Mouse (Mus musculus) neural tube, embryonic 11.5 days (tissue): ENCODE measurements around the gene Bpifa6. TPM values are rescaled to one million over a fixed set of nuclear protein-coding genes. Genes with fewer than 3 reads are reported as not detected.
"Not testable (repeated sequence)": the region's sequence is repeated elsewhere in the genome, so short reads cannot be mapped to it uniquely, and the experiment has no call there.

Experiments
- ATAC-seq: fragments of 200-750 bp; cut with Nextera tagmentation; 2 replicates; pipeline ENCODE4 v1.8.0; 2017; ENCODE audit warnings: moderate number of reproducible peaks, mild to moderate bottlenecking, moderate TSS enrichment, moderate library complexity; ENCODE audit not compliant: insufficient read depth, low FRiP score, low TSS enrichment
- DNase-seq: peaks from one replicate; pipeline ENCODE4 v3.0.0-alpha.2; 2015; ENCODE audit warnings: low spot score
- H3K27ac ChIP-seq: fragments of 300-500 bp; sonication (generic); 2 replicates; pipeline ENCODE4 v1.5.1; 2014; ENCODE audit warnings: low read depth, mild to moderate bottlenecking, low read length
- H3K27me3 ChIP-seq: fragments of 300-500 bp; sonication (generic); 2 replicates; pipeline ENCODE4 v1.6.1; 2014; ENCODE audit warnings: mild to moderate bottlenecking, low read length, mixed read lengths; ENCODE audit not compliant: control insufficient read depth, insufficient read depth
- H3K36me3 ChIP-seq: fragments of 300-500 bp; sonication (generic); 2 replicates; pipeline ENCODE4 v1.6.1; 2014; ENCODE audit warnings: mild to moderate bottlenecking, low read length, moderate library complexity, mixed read lengths; ENCODE audit not compliant: control insufficient read depth, insufficient read depth
- H3K4me1 ChIP-seq: fragments of 300-500 bp; sonication (generic); 2 replicates; pipeline ENCODE4 v1.6.1; 2014; ENCODE audit warnings: low read length, mixed read lengths; ENCODE audit not compliant: control insufficient read depth, insufficient read depth
- H3K4me2 ChIP-seq: fragments of 300-500 bp; sonication (generic); 2 replicates; pipeline ENCODE4 v1.6.1; 2014; ENCODE audit warnings: low read depth, mild to moderate bottlenecking, moderate library complexity
- H3K4me3 ChIP-seq: fragments of 300-500 bp; sonication (generic); 2 replicates; pipeline ENCODE4 v1.5.1; 2014; ENCODE audit warnings: low read depth, low read length
- H3K9ac ChIP-seq: fragments of 300-500 bp; sonication (generic); 2 replicates; pipeline ENCODE4 v1.6.1; 2014; ENCODE audit warnings: mild to moderate bottlenecking, low read length
- H3K9me3 ChIP-seq: fragments of 300-500 bp; sonication (generic); 2 replicates; pipeline ENCODE4 v1.6.1; 2016; ENCODE audit warnings: low read length; ENCODE audit not compliant: control insufficient read depth
- WGBS: fragments of 180-500 bp; shearing (Covaris S2); extraction: QIAGEN DNeasy Blood & Tissue Kit; methylation state at CpG from one replicate; pipeline ENCODE4 v1.1.7; 2014; 5-methylcytosine and 5-hydroxymethylcytosine counted together
- polyA plus RNA-seq: library from polyadenylated mRNA; unstranded; fragments of >200 nt; fragmentation: Nextera tagmentation; extraction: Ambion mirVana; gene quantifications from 2 replicates; pipeline ENCODE4 v1.2.1, GENCODE M21; 2014

The Bpifa6 gene
- polyA plus RNA-seq, 1 experiment from 2014 or later, result not detected

DNA sequence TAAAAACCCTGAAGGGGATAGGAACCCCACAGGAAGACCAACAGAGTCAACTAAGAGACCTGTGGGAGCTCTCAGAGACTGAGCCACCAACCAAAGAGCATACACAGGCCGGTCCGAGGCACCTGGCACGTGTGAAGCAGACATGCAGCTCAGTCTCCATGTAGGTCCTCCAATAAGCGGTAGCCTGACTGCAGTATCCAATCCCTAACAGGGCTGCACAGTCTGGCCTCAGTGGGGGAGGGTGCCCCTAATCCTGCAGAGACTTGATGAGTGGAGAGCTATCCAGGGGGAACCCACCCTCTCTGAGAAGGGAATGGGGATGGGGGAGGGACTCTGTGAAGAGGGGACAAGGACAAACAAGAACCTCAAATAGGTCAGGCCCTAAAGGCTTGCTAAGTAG is 31.0 kb downstream of the Bpifa6 start:
- DNase-seq, result no peak
- WGBS, result 91% methylated on average over 4 of the region's 4 CpGs

GRCm38 (mm10) chr2:154006331-154006730 is 31.6 kb downstream of the Bpifa6 start:
- no peak for DNase-seq
- 86% methylated on average over 2 of the region's 2 CpGs for WGBS

More for the DNA sequence above, 31.0 kb downstream of the Bpifa6 start:
- no peak overlapping the region for H3K4me2 ChIP-seq
- no peaks in the 10 kb centered on the region for H3K9me3 ChIP-seq
- no peaks in the 10 kb centered on the region for H3K4me1 ChIP-seq
- ATAC-seq, result no peak
- H3K4me3 ChIP-seq, result no peak overlapping the region
- no peak overlapping the region for H3K9ac ChIP-seq
- H3K27ac ChIP-seq, result no peak overlapping the region
- no peaks in the 10 kb centered on the region for H3K27me3 ChIP-seq
- no peaks in the 10 kb centered on the region for H3K36me3 ChIP-seq

GRCm38 (mm10) chr2:154007381-154007780 is 32.6 kb downstream of the Bpifa6 start:
- Histone ChIP-seq H3K9ac (no peak overlapping the region), H3K4me2 (no peak overlapping the region), H3K4me1 (no peaks in the 10 kb centered on the region), H3K4me3 (no peak overlapping the region), H3K27me3 (no peaks in the 10 kb centered on the region), H3K9me3 (no peaks in the 10 kb centered on the region), H3K36me3 (no peaks in the 10 kb centered on the region), H3K27ac (no peak overlapping the region)
- no peak for DNase-seq
- no peak for ATAC-seq
- WGBS, result 87% methylated on average over 1 of the region's 1 CpGs

More at GRCm38 (mm10) chr2:154006331-154006730, 31.6 kb downstream of the Bpifa6 start:
- H3K9ac ChIP-seq, result no peak overlapping the region
- no peak overlapping the region for H3K4me3 ChIP-seq
- ATAC-seq, result no peak
- no peaks in the 10 kb centered on the region for H3K27me3 ChIP-seq
- no peaks in the 10 kb centered on the region for H3K36me3 ChIP-seq
- no peak overlapping the region for H3K27ac ChIP-seq
- no peak overlapping the region for H3K4me2 ChIP-seq
- H3K4me1 ChIP-seq, result no peaks in the 10 kb centered on the region
- no peaks in the 10 kb centered on the region for H3K9me3 ChIP-seq

- Histone ChIP-seq H3K4me2 (no peak within 1 kb of the TSS), H3K27me3 (no peaks in the 10 kb centered on the region), H3K27ac (no peak within 1 kb of the TSS), H3K4me1 (no peaks in the 10 kb centered on the region), H3K9ac (no peak within 1 kb of the TSS), H3K4me3 (no peak within 1 kb of the TSS), H3K9me3 (no peaks in the 10 kb centered on the region), H3K36me3 (no peaks in the 10 kb centered on the region)
- 81% methylated on average over 3 of the region's 3 CpGs for WGBS
- DNase-seq (no peak), ATAC-seq (no peak)
Measured at GRCm38 (mm10) chr2:154007965-154008364, 33.2 kb downstream of the Bpifa6 start, which contains the start of gene Bpifa2. Gene Bpifa2, plus strand, starts transcription at chr2:154008265.

GRCm38 (mm10) chr2:154017990-154018389 is 43.2 kb downstream of the Bpifa6 start:
- Histone ChIP-seq H3K9me3 (no peaks in the 10 kb centered on the region), H3K36me3 (no peaks in the 10 kb centered on the region), H3K4me1 (no peaks in the 10 kb centered on the region), H3K4me3 (no peak overlapping the region), H3K27me3 (no peaks in the 10 kb centered on the region), H3K4me2 (no peak overlapping the region), H3K27ac (no peak overlapping the region), H3K9ac (no peak overlapping the region)
- DNase-seq (no peak), ATAC-seq (no peak)
- 82% methylated on average over 1 of the region's 1 CpGs for WGBS

GRCm38 (mm10) chr2:154024676-154025075 is 49.9 kb downstream of the Bpifa6 start:
- not testable (repeated sequence) for H3K27me3 ChIP-seq, H3K4me2 ChIP-seq, H3K27ac ChIP-seq, ATAC-seq, H3K9ac ChIP-seq, H3K9me3 ChIP-seq, DNase-seq, H3K4me3 ChIP-seq, H3K4me1 ChIP-seq, H3K36me3 ChIP-seq
- WGBS, result 88% methylated on average over 4 of the region's 4 CpGs

DNA sequence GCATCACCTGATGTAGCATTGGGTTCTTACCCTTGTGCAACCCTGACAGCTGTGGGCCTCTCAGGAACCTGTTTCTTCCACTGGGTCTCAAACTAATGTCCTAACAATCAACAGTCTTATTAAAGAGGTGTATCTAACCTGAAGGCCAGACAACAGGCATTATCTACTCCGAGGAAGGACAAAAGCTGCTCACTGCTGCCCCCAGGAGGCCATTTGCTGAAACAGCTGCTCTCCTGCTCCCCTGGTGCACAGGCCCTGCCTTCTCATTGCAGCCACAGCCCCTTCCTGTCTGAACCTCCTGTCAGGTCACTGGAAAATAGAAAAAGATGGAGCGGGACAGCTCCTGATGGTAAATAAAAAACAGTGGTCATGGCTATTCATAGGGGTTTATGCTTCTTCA is 64.2 kb downstream of the Bpifa6 start:
- Histone ChIP-seq H3K9me3 (no peaks in the 10 kb centered on the region), H3K4me2 (no peak overlapping the region), H3K36me3 (no peaks in the 10 kb centered on the region), H3K4me3 (no peak overlapping the region), H3K4me1 (no peaks in the 10 kb centered on the region), H3K27ac (no peak overlapping the region), H3K27me3 (no peaks in the 10 kb centered on the region), H3K9ac (no peak overlapping the region)
- DNase-seq (peak; percentile 38), ATAC-seq (no peak)
- WGBS, result 68% methylated on average over 2 of the region's 2 CpGs

DNA sequence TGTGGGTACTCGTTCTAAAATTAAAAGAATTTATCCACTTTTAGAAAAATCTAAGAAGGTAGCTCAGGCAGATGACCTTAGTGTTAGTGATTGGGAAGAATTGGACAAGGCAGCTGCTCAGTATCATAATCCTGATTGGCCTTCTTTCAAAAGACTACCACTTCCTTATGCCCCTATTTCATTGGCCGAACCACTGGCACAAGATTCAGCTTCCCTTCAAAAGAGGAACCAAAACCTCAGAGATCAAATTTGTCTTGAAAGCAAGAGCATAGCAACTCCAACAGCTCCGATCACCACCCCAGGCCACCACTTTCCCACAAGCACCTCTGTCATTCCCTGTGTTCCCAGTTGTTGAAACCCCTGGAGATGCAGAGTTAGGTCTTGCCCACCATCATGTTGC is 70.0 kb downstream of the Bpifa6 start:
- Histone ChIP-seq H3K9ac (no peak overlapping the region), H3K4me3 (no peak overlapping the region), H3K27ac (no peak overlapping the region), H3K4me1 (no peaks in the 10 kb centered on the region; the same call in 1 of the 2 replicates), H3K9me3 (no peaks in the 10 kb centered on the region), H3K4me2 (no peak overlapping the region), H3K27me3 (no peaks in the 10 kb centered on the region), H3K36me3 (no peaks in the 10 kb centered on the region)
- WGBS, result 86% methylated on average over 3 of the region's 3 CpGs
- DNase-seq, result no peak
- no peak for ATAC-seq
